Mouse (Mus musculus): ENCODE measurements at regions not wholly inside any gene's neighbourhood (a gene's known extent, or its start where the extent isn't known, plus 50 kb on each side); places are given as distances from the start of the nearest gene placed in this dataset.

DNA sequence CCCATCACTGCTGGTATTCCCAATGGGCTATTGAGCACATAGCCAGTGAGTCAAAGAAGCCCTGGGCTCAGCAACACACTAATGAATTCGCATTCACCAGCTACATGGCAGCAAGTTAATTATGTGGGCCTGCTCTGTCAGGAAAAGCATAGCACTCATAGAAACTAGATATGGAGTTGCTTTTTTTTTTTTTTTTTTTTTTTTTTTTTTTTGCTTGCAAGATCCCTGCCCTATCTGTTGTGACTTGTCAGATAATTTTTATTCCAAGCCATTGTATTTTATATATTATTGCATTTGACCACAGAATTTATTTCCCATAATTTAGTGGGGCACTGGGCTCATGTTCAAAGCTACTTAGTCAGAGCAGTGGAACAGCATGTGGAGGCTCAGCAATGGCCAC lies 131.2 kb upstream of the Fbxo11 start:
- TF ChIP-seq CTCF (IDR thresholded peaks at IDR 0.05; ENCODE audit: extremely low read depth, insufficient read depth, insufficient read length, insufficient replicate concordance) (no peak), POLR2A (IDR thresholded peaks at IDR 0.05; ENCODE audit: low read depth, low read length) (no peak)
